Mouse (Mus musculus) embryonic fibroblast, embryonic 13.5 days (primary cell): Measurements from ENCODE around the gene 4930519G04Rik.

ENCODE experiments used
- CTCF ChIP-seq: IDR thresholded peaks from 2 replicates; pipeline ENCODE4 v1.5.1; 2011; ENCODE audit warnings: mild to moderate bottlenecking, control low read depth, low read length, moderate library complexity, borderline replicate concordance; ENCODE audit not compliant: insufficient read depth
- POLR2A ChIP-seq: IDR thresholded peaks from 2 replicates; pipeline ENCODE4 v1.6.1; 2011; ENCODE audit warnings: low read depth, mild to moderate bottlenecking, control low read depth, low read length, moderate library complexity

- no peak for TF ChIP-seq POLR2A
- no peak for TF ChIP-seq CTCF
Measured at GRCm38 (mm10) chr5:114895542-114895941, 42.1 kb downstream of the 4930519G04Rik start.
